Mouse (Mus musculus): ENCODE measurements at regions not wholly inside any gene's neighbourhood (a gene's known extent, or its start where the extent isn't known, plus 50 kb on each side); places are given as distances from the start of the nearest gene placed in this dataset.

GRCm38 (mm10) chr19:21144659-21145283, 127.3 kb upstream of the Zfand5 start:
- peak; percentile 45 to 49 for DNase-seq

GRCm38 (mm10) chr19:21143970-21144595, 128.0 kb upstream of the Zfand5 start:
- DNase-seq: no peak

- DNase-seq: no peak
Observed at GRCm38 (mm10) chr19:21140456-21140855, 131.6 kb upstream of the Zfand5 start.

- DNase-seq: no peak
Observed at GRCm38 (mm10) chr19:21138998-21139495, 133.0 kb upstream of the Zfand5 start.

- no peak for DNase-seq
Observed at GRCm38 (mm10) chr19:21136756-21137155, 135.3 kb upstream of the Zfand5 start.

- no peak for DNase-seq
Observed at GRCm38 (mm10) chr19:21135998-21136380, 136.1 kb upstream of the Zfand5 start.

GRCm38 (mm10) chr19:21135297-21135997, 136.6 kb upstream of the Zfand5 start:
- DNase-seq: no peak

- DNase-seq: no peak
Observed at GRCm38 (mm10) chr19:21129653-21130052, 142.4 kb upstream of the Zfand5 start.

GRCm38 (mm10) chr19:21127079-21127745, 144.9 kb upstream of the Zfand5 start:
- DNase-seq: peak in 1 of 2 experiments; percentile 27

- no peak for DNase-seq
Observed at GRCm38 (mm10) chr19:21126670-21127069, 145.4 kb upstream of the Zfand5 start.

GRCm38 (mm10) chr19:21119477-21119876, 152.6 kb upstream of the Zfand5 start:
- DNase-seq: no peak

- DNase-seq: no peak
Observed at GRCm38 (mm10) chr19:21118782-21119181, 153.3 kb upstream of the Zfand5 start.

- DNase-seq: no peak
Observed at GRCm38 (mm10) chr19:21115693-21116092, 156.4 kb upstream of the Zfand5 start.

- no peak for DNase-seq
Observed at GRCm38 (mm10) chr19:21111836-21112235, 157.8 kb upstream of the Tmc1 start.

GRCm38 (mm10) chr19:21108311-21108710, 154.3 kb upstream of the Tmc1 start:
- DNase-seq: no peak

- no peak for DNase-seq
Observed at GRCm38 (mm10) chr19:21107741-21108140, 153.7 kb upstream of the Tmc1 start.

GRCm38 (mm10) chr19:21107275-21107674, 153.3 kb upstream of the Tmc1 start:
- DNase-seq: no peak

GRCm38 (mm10) chr19:21106766-21107165, 152.8 kb upstream of the Tmc1 start:
- DNase-seq: no peak

- peak; percentile 40 to 77 for DNase-seq
Observed at GRCm38 (mm10) chr19:21106241-21106669, 152.3 kb upstream of the Tmc1 start.

- no peak for DNase-seq
Observed at GRCm38 (mm10) chr19:21105004-21105403, 151.0 kb upstream of the Tmc1 start.

- peak; percentile 48 to 49 for DNase-seq
Observed at GRCm38 (mm10) chr19:21104462-21104936, 150.5 kb upstream of the Tmc1 start.

GRCm38 (mm10) chr19:21077771-21078548, 124.0 kb upstream of the Tmc1 start:
- DNase-seq: peak; percentile 11 to 36

Data from lung, postnatal 4 days (tissue).